Mouse (Mus musculus) adrenal gland (tissue): ENCODE data around the gene 2310046K23Rik.
"Not testable (repeated sequence)": the region's sequence is repeated elsewhere in the genome, so short reads cannot be mapped to it uniquely, and the experiment has no call there.

Experiments
- intact Hi-C: fragments of 180-260 bp; cut with DNase I; formaldehyde crosslinking; loops from one replicate; pipeline ENCODE4 v1.15.1; 2025
- long read RNA-seq, 2 experiments: library from polyadenylated mRNA; unstranded; transcript quantifications; one replicate each; pipeline ENCODE4 v2.0.0; 2020; ENCODE audit warnings: borderline replicate concordance in 1 of 2; ENCODE audit not compliant: insufficient replicate concordance in 1 of 2

Gene 2310046K23Rik
- long read RNA-seq, experiment 1 = 0 reads
- long read RNA-seq, experiment 2 = 0 reads

GRCm38 (mm10) chr3:92534411-92534810 lies at the start of gene 2310046K23Rik:
Gene 2310046K23Rik (minus strand): TSS chr3:92534511.
- intact Hi-C loops = no loop called here

- intact Hi-C loops = no loop called here
These were observed 49.0 kb upstream of the 2310046K23Rik start for GRCm38 (mm10) chr3:92583164-92583826.

GRCm38 (mm10) chr3:92579508-92579907 lies 45.2 kb upstream of the 2310046K23Rik start:
- intact Hi-C loops = no loop called here

GRCm38 (mm10) chr3:92578652-92579413 lies 44.5 kb upstream of the 2310046K23Rik start:
- intact Hi-C loops = no loop called here

GRCm38 (mm10) chr3:92573449-92574041 lies 39.2 kb upstream of the 2310046K23Rik start, which contains the start of gene Ivl:
Gene Ivl (minus strand): TSS chr3:92573735.
- intact Hi-C loops = no loop called here

GRCm38 (mm10) chr3:92572514-92573155 lies 38.3 kb upstream of the 2310046K23Rik start:
- intact Hi-C loops = no loop called here

- intact Hi-C loops = no loop called here
These were observed 34.4 kb upstream of the 2310046K23Rik start for GRCm38 (mm10) chr3:92568752-92569151.

GRCm38 (mm10) chr3:92565418-92565817 lies 31.1 kb upstream of the 2310046K23Rik start:
- intact Hi-C loops = no loop called here

GRCm38 (mm10) chr3:92512325-92512724 lies 22.0 kb downstream of the 2310046K23Rik start:
- intact Hi-C loops = no loop called here

- intact Hi-C loops = loop anchor here (1.0 to 2.0 kb wide), 2 partner anchors 116 to 359 kb away; no protein-coding TSS in a partner anchor
These were observed 23.5 kb downstream of the 2310046K23Rik start for GRCm38 (mm10) chr3:92510786-92511185.

- intact Hi-C loops = no loop called here
These were observed 26.1 kb downstream of the 2310046K23Rik start for GRCm38 (mm10) chr3:92508185-92508584.

GRCm38 (mm10) chr3:92503528-92503927 lies 30.8 kb downstream of the 2310046K23Rik start:
- intact Hi-C loops = no loop called here

GRCm38 (mm10) chr3:92500393-92500792 lies 33.9 kb downstream of the 2310046K23Rik start, which contains the start of gene Sprr4:
Gene Sprr4 (minus strand): TSS chr3:92500493.
- intact Hi-C loops = no loop called here

GRCm38 (mm10) chr3:92490262-92490661 lies 44.0 kb downstream of the 2310046K23Rik start:
- intact Hi-C loops = not testable (repeated sequence)

GRCm38 (mm10) chr3:92486307-92486706 lies 48.0 kb downstream of the 2310046K23Rik start:
- intact Hi-C loops = no loop called here

GRCm38 (mm10) chr3:92485863-92486262 lies 48.4 kb downstream of the 2310046K23Rik start, which contains the start of gene Sprr1a:
Gene Sprr1a (minus strand): TSS chr3:92485895.
- intact Hi-C loops = no loop called here
